Mouse (Mus musculus) fat pad, adult 2 months (tissue): ENCODE data around the gene Dvl2.
A peak's percentile ranks its signal among the peaks of the same experiment; 100 is the strongest.

Source experiments
- DNase-seq: peaks from one replicate; pipeline ENCODE4 v3.0.0-alpha.2; 2011; ENCODE audit warnings: low read depth, low spot score; ENCODE audit errors: extremely low read depth

Gene Dvl2

GRCm38 (mm10) chr11:69981141-69981762 lies 19.1 kb upstream of the Dvl2 start, which contains the start of gene Ctdnep1:
Gene Ctdnep1, plus strand, starts transcription at chr11:69981156.
- DNase-seq, result no peak

- no peak for DNase-seq
These were observed 18.2 kb upstream of the Dvl2 start, which contains the start of gene Elp5 for GRCm38 (mm10) chr11:69982225-69982624. Gene Elp5, minus strand, starts transcription at chr11:69982517.

GRCm38 (mm10) chr11:69982877-69983276 lies 17.5 kb upstream of the Dvl2 start:
- no peak for DNase-seq

- DNase-seq, result no peak
These were observed 17.0 kb upstream of the Dvl2 start for GRCm38 (mm10) chr11:69983377-69983776.

- DNase-seq, result no peak
These were observed 16.0 kb upstream of the Dvl2 start for GRCm38 (mm10) chr11:69984431-69984830.

- no peak for DNase-seq
These were observed 10.4 kb upstream of the Dvl2 start for GRCm38 (mm10) chr11:69989949-69990348.

GRCm38 (mm10) chr11:69990850-69991691 lies 9.3 kb upstream of the Dvl2 start, which contains the start of gene Gabarap:
Gene Gabarap, plus strand, starts transcription at chr11:69991143.
- DNase-seq, result peak; percentile 80

- no peak for DNase-seq
These were observed 8.7 kb upstream of the Dvl2 start for GRCm38 (mm10) chr11:69991711-69992110.

- DNase-seq, result peak; percentile 34
These were observed 8.0 kb upstream of the Dvl2 start for GRCm38 (mm10) chr11:69992396-69992795.

- no peak for DNase-seq
These were observed 7.5 kb upstream of the Dvl2 start for GRCm38 (mm10) chr11:69992932-69993331.

- no peak for DNase-seq
These were observed 5.8 kb upstream of the Dvl2 start for GRCm38 (mm10) chr11:69994401-69995090.

GRCm38 (mm10) chr11:69995391-69995960 lies 4.9 kb upstream of the Dvl2 start, which contains the start of gene Phf23:
Gene Phf23, plus strand, starts transcription at chr11:69995777.
- peak; percentile 93 for DNase-seq

- DNase-seq, result no peak
These were observed 4.0 kb upstream of the Dvl2 start for GRCm38 (mm10) chr11:69996161-69997061.

GRCm38 (mm10) chr11:69997070-69997509 lies 3.3 kb upstream of the Dvl2 start:
- DNase-seq, result no peak

GRCm38 (mm10) chr11:69998567-69999491 lies 1.6 kb upstream of the Dvl2 start:
- DNase-seq, result no peak

GRCm38 (mm10) chr11:69999666-70000065 lies 729 bp upstream of the Dvl2 start:
- DNase-seq, result no peak

GRCm38 (mm10) chr11:70001159-70001558 lies 764 bp downstream of the Dvl2 start:
- no peak for DNase-seq

GRCm38 (mm10) chr11:70001865-70002264 lies 1.5 kb downstream of the Dvl2 start:
- no peak for DNase-seq

GRCm38 (mm10) chr11:70002471-70002870 lies 2.1 kb downstream of the Dvl2 start:
- DNase-seq, result no peak
